Mouse (Mus musculus): Measurements from ENCODE around the gene Cldn4.

DNA sequence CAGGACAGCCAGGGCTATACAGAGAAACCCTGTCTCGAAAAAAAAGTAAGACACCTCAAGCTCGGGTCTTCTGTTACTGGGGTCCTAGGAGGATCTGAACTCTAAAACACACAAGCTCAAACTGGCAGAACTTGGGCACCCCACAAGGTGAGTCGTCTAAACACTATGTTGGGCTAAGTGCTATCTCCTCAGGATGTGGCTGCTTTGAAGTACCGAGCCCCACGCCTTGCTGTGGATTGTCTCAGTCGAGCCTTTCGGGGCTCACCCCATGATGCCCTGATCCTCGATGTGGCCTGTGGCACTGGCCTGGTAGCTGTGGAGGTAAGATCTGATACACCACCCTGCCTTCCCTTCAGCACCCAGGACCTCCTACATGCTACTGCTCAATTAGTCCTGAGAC lies 13.5 kb downstream of the Cldn4 start:
- no peak for TF ChIP-seq CTCF (IDR thresholded peaks at IDR 0.05)
- no peak for TF ChIP-seq EP300 (IDR thresholded peaks at IDR 0.05)

Data from lung, postnatal 0 days (tissue).